8 mouse cellular contexts compared by ENCODE assay signal in the genomic region with DNA sequence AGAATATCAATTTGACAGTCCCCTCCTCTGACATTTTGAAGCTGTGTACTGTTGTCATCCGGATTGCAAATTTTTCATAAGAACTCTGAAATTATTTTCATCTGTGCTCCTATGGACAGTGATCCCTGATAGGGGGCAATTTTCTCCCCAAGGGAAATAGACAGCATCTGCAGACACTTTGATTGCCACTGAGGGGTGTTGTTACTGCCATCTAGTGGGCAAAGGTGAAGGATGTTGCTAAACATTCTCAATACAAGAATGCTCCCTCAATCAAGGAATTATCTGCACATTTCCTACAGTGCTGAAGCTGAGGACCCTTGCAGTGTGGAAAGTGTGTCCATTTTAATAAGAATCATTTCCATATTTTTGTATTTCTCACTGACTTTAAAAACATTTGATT.
DNase-seq lines count a peak whose midpoint lies in the region; ATAC-seq and TF ChIP-seq lines count a peak whose summit lies in the region.

No protein-coding gene starts in this region.

- H3K4me2 ChIP-seq in heart, postnatal 0 days (ENCODE audit: low read depth, low read length): no peak overlapping the region

- DNase-seq in heart, postnatal 0 days (ENCODE audit: low spot score): peak; percentile 30
- no peak for DNase-seq in heart, postnatal 25 days (ENCODE audit: low spot score)
- peak; percentile 13 for DNase-seq in cerebellum, adult 9-10 months
- DNase-seq in heart, postnatal 14 days: peak; percentile 11 to 48
- peak; percentile 33 to 56 for DNase-seq in left cerebral cortex, adult 18-20 months (ENCODE audit: low spot score in 2 of 2)
- peak; percentile 8 to 23 for DNase-seq in natural killer cell, adult 2 months (ENCODE audit: low spot score in 2 of 2)
- DNase-seq in thymus, postnatal 36 days: peak; percentile 14 to 20

- no peak for TF ChIP-seq EP300 in heart, postnatal 0 days (IDR thresholded peaks at IDR 0.05; ENCODE audit: low read depth)

- intact Hi-C loops in heart, postnatal 25 days (cut with DNase I): loop anchor here (2.0 kb wide), 1 partner anchor 1444 kb away; no protein-coding TSS in a partner anchor
- intact Hi-C loops in heart, postnatal 14 days (cut with DNase I): loop anchor here (2.0 to 10.0 kb wide), 2 partner anchors 1320 to 1442 kb away; no protein-coding TSS in a partner anchor

- no peak for ATAC-seq in heart, postnatal 0 days (ENCODE audit: insufficient read depth, low read depth)

- TF ChIP-seq CTCF in heart, postnatal 0 days (IDR thresholded peaks at IDR 0.05; ENCODE audit: low read depth): peak; percentile 82
- TF ChIP-seq CTCF in E14TG2a.4 (conservative IDR thresholded peaks at IDR 0.05; ENCODE audit: low read length): peak; percentile 60

- H3K9me3 ChIP-seq in heart, postnatal 0 days (replicated peaks; ENCODE audit: control insufficient read depth, low read length): no peaks in the 10 kb centered on the region; the same call in 1 of the 2 replicates
- H3K9me3 ChIP-seq in E14TG2a.4 (ENCODE audit: low read length): no peaks in the 10 kb centered on the region; the same call in 1 of the 2 replicates

- no peaks in the 10 kb centered on the region for H3K36me3 ChIP-seq in heart, postnatal 0 days (replicated peaks; ENCODE audit: control insufficient read depth, insufficient read depth, low read length)
- H3K36me3 ChIP-seq in E14TG2a.4 (ENCODE audit: insufficient read depth, low read length): no peaks in the 10 kb centered on the region

- no peak overlapping the region for H3K9ac ChIP-seq in heart, postnatal 0 days (replicated peaks; ENCODE audit: low read depth, low read length)

- H3K4me3 ChIP-seq in heart, postnatal 0 days (ENCODE audit: low read depth, low read length): no peak overlapping the region
- H3K4me3 ChIP-seq in E14TG2a.4 (replicated peaks; ENCODE audit: low read length): no peak overlapping the region

- WGBS in heart, postnatal 0 days: 7% methylated on average over 1 of the region's 1 CpGs

- no peaks in the 10 kb centered on the region for H3K27me3 ChIP-seq in heart, postnatal 0 days (ENCODE audit: control insufficient read depth, insufficient read depth, low read length)
- no peaks in the 10 kb centered on the region for H3K27me3 ChIP-seq in E14TG2a.4 (ENCODE audit: insufficient read depth, low read length)

- H3K27ac ChIP-seq in heart, postnatal 0 days (ENCODE audit: low read depth): no peak overlapping the region

- H3K4me1 ChIP-seq in heart, postnatal 0 days (ENCODE audit: control insufficient read depth, insufficient read depth): no peaks in the 10 kb centered on the region
- no peaks in the 10 kb centered on the region for H3K4me1 ChIP-seq in E14TG2a.4 (replicated peaks; ENCODE audit: low read depth, low read length)
